Mouse (Mus musculus) lung, embryonic 16.5 days (tissue): ENCODE measurements around the gene Acd. TPM values are rescaled to one million over a fixed set of nuclear protein-coding genes. Genes with fewer than 3 reads are reported as not detected.
A peak's percentile ranks its signal among the peaks of the same experiment; 100 is the strongest.

ENCODE experiments used
- ATAC-seq: fragments of 200-750 bp; cut with Nextera tagmentation; 2 replicates; pipeline ENCODE4 v1.8.0; 2017; ENCODE audit warnings: low read depth, mild to moderate bottlenecking, moderate library complexity
- H3K27ac ChIP-seq: fragments of 300-500 bp; sonication (generic); 2 replicates; pipeline ENCODE4 v1.5.1; 2014; ENCODE audit warnings: mild to moderate bottlenecking, control low read depth, low read length
- H3K27me3 ChIP-seq: fragments of 300-500 bp; sonication (generic); 2 replicates; pipeline ENCODE4 v1.6.1; 2014; ENCODE audit warnings: low read depth, low read length, mixed read lengths; ENCODE audit not compliant: control insufficient read depth, insufficient read depth
- H3K36me3 ChIP-seq: fragments of 300-500 bp; sonication (generic); 2 replicates; pipeline ENCODE4 v1.6.1; 2014; ENCODE audit warnings: low read length; ENCODE audit not compliant: control insufficient read depth, insufficient read depth
- H3K4me1 ChIP-seq: fragments of 300-500 bp; sonication (generic); replicated peaks from 2 replicates; pipeline ENCODE4 v1.6.1; 2014; ENCODE audit warnings: low read length, mixed read lengths; ENCODE audit not compliant: control insufficient read depth, insufficient read depth
- H3K4me2 ChIP-seq: fragments of 300-500 bp; sonication (generic); 2 replicates; pipeline ENCODE4 v1.6.1; 2014; ENCODE audit warnings: low read depth, low read length, control low read depth
- H3K4me3 ChIP-seq: fragments of 300-500 bp; sonication (generic); 2 replicates; pipeline ENCODE4 v1.5.1; 2014; ENCODE audit warnings: mild to moderate bottlenecking, low read length, control low read depth
- H3K9ac ChIP-seq: fragments of 300-500 bp; sonication (generic); 2 replicates; pipeline ENCODE4 v1.6.1; 2014; ENCODE audit warnings: low read length, control low read depth
- H3K9me3 ChIP-seq: fragments of 300-500 bp; sonication (generic); 2 replicates; pipeline ENCODE4 v1.6.1; 2016; ENCODE audit warnings: low read length; ENCODE audit not compliant: control insufficient read depth
- WGBS: fragments of 180-500 bp; shearing (Covaris S2); extraction: QIAGEN DNeasy Blood & Tissue Kit; methylation state at CpG from one replicate; pipeline ENCODE4 v1.1.7; 2014; 5-methylcytosine and 5-hydroxymethylcytosine counted together
- polyA plus RNA-seq: library from polyadenylated mRNA; unstranded; fragments of >200 nt; fragmentation: Nextera tagmentation; extraction: Ambion mirVana; gene quantifications from 2 replicates; pipeline ENCODE4 v1.2.1, GENCODE M21; 2015

The Acd gene
- polyA plus RNA-seq, 1 experiment from 2014 or later, result 71.3 TPM

DNA sequence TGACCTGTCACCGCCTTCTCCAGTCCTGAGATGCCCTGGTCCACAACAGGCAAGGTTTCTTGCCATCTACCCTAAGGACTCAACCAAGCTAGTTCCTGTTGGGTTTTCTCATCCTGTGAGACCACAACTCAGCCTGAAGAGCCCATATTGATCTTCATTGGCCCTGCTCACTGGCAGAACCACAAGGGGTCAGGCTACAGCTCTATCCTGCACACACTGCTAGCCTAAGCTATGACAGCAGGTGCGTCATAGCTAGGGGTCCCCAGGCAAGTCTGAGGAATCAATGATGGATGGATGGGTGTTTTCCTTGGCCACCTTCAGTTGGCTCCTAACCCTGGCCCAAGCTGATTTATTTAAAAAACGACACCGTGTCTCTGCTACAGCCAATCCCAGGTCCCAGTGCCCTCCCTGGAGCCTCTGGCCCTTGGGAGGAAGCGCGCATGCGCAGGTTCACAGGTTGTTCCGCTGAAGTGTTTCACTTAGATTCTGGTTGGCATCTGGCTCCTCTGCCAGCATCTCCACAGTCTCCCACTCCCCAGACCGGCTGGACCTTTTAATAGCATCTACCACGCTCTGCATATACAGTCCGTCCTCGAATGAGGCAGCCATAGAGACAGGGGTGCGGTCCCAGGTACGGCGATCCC lies 15.5 kb upstream of the Acd start:
- Histone ChIP-seq H3K27ac (no peak overlapping the region), H3K4me1 (no peaks in the 10 kb centered on the region), H3K9ac (no peak overlapping the region), H3K27me3 (no peaks in the 10 kb centered on the region), H3K36me3 (no peaks in the 10 kb centered on the region), H3K9me3 (no peaks in the 10 kb centered on the region), H3K4me3 (no peak overlapping the region), H3K4me2 (no peak overlapping the region)
- no peak for ATAC-seq
- WGBS, result 90% methylated on average over 15 of the region's 15 CpGs

DNA sequence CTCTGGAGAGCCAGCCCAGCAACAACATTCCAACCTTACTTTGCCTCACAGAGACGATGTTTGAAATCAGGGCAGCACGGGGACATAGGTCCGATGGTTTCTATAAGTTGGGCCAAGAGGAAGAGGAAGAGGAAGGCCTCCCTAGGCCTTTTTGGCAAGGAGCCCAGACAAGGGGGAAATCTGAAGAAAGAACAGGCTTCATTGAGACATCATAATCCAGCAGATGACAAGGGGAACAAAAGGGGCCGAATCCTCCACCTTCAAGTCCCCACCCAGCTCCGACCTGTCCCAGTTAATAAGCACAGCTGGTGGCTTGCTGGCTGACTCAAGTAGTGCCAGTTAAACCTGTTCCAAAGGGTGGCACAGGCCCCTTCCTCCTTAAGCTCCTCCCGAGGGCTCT lies 14.1 kb upstream of the Acd start:
- H3K4me3 ChIP-seq, result no peak overlapping the region
- WGBS, result 44% methylated on average over 6 of the region's 6 CpGs
- H3K27me3 ChIP-seq, result no peaks in the 10 kb centered on the region
- ATAC-seq, result peak; percentile 57; the same call in 1 of the 2 replicates
- H3K27ac ChIP-seq, result peak overlapping the region; percentile 18
- H3K4me2 ChIP-seq, result no peak overlapping the region
- H3K4me1 ChIP-seq, result no peaks in the 10 kb centered on the region
- no peaks in the 10 kb centered on the region for H3K9me3 ChIP-seq
- no peaks in the 10 kb centered on the region for H3K36me3 ChIP-seq
- no peak overlapping the region for H3K9ac ChIP-seq

DNA sequence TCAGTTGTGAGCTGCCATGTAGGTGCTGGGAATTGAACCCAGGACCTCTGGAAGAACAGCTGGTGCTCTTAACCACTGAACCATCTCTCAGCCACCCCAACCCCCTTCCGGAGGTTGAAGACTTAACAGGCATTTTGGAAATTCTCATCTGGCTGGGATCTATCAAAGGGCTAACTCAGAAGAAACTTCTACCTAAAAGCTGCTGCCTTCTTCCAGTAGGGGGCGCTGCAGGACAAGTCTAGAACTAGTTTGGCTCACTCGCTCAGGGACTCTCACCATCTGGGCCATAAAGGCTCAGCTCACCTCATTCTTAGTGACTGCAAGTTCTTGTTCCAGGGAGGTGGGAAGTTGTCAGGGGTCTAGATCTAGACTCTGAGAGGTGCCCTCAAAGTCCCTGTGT lies 13.2 kb upstream of the Acd start:
- H3K9ac ChIP-seq, result no peak overlapping the region
- H3K4me1 ChIP-seq, result no peaks in the 10 kb centered on the region
- no peak overlapping the region for H3K4me2 ChIP-seq
- ATAC-seq, result peak; percentile 76
- no peak overlapping the region for H3K27ac ChIP-seq
- 4% methylated on average over 3 of the region's 3 CpGs for WGBS
- H3K27me3 ChIP-seq, result no peaks in the 10 kb centered on the region
- no peaks in the 10 kb centered on the region for H3K36me3 ChIP-seq
- H3K9me3 ChIP-seq, result no peaks in the 10 kb centered on the region
- H3K4me3 ChIP-seq, result no peak overlapping the region

DNA sequence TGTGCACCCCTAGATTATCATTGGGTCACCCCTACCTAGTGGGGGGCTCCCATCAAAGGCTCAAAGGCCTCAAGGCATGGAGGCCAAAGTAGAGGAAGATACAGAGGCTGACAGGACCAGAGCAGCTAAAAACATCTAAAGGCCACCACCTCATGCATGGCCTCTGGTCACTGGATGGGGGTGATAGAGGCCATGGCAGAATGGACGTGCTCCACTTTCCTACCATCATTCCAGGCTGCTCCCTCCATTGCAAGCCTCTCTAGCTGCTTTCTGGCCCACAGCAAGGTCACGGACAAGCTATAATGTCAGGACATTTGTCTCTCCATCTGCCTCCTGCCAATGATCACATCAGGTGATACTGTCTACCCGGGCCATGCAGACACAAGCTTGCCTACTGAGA lies 11.4 kb upstream of the Acd start:
- no peak overlapping the region for H3K27ac ChIP-seq
- ATAC-seq, result no peak
- 75% methylated on average over 3 of the region's 3 CpGs for WGBS
- peaks cover 2% of the 10 kb centered on the region for H3K4me1 ChIP-seq
- H3K4me2 ChIP-seq, result no peak overlapping the region
- no peak overlapping the region for H3K9ac ChIP-seq
- no peaks in the 10 kb centered on the region for H3K9me3 ChIP-seq
- H3K4me3 ChIP-seq, result no peak overlapping the region
- H3K36me3 ChIP-seq, result no peaks in the 10 kb centered on the region
- H3K27me3 ChIP-seq, result no peaks in the 10 kb centered on the region

DNA sequence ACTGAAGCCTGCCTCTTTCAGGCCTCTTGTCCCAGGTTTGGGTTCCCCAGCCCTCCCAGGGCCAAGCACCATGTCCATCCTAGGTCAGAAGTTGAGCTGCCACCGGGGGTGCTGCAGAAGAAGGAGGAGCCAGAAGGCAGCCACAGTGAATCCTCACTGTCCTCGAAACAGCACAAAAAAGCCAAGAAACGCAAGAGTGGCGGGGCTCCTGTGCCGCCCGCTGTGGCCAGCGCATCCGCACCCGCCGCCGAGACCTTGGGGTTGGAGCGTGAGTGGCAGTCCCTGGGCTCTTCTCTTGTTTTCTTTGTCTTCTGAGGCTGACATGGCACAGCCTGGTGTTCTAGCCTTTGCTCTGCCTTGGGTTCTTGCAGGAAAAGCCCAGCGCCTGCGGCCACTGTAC lies 8.4 kb upstream of the Acd start:
- Histone ChIP-seq H3K27ac (no peak overlapping the region), H3K9ac (no peak overlapping the region), H3K9me3 (no peaks in the 10 kb centered on the region), H3K4me2 (no peak overlapping the region), H3K36me3 (no peaks in the 10 kb centered on the region), H3K4me3 (no peak overlapping the region), H3K27me3 (no peaks in the 10 kb centered on the region), H3K4me1 (peaks cover 7% of the 10 kb centered on the region)
- WGBS, result 70% methylated on average over 14 of the region's 14 CpGs
- no peak for ATAC-seq

DNA sequence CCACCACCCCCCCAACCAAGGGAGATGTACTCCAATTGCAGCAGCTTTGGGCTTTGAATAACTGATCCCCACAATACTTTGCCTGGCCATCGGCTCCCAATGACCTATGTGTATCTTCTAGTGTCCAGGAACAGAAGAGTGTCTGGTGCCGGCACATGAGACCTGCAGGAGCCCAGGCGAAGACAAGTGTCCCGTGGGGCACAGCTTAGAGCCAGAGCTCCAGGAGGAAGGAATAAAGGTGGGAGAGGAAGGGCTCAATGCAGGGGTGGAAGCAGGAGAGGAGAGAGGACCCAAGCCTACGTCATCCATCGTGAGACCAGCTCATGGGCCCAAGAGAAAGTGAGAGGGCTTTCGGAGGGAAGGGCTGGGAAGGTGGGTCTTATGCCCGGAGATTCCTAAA lies 7.8 kb upstream of the Acd start:
- Histone ChIP-seq H3K27ac (no peak overlapping the region), H3K27me3 (no peaks in the 10 kb centered on the region), H3K4me3 (no peak overlapping the region), H3K9me3 (no peaks in the 10 kb centered on the region), H3K4me1 (peaks cover 7% of the 10 kb centered on the region), H3K36me3 (peaks cover 4% of the 10 kb centered on the region; the same call in 1 of the 2 replicates), H3K4me2 (no peak overlapping the region), H3K9ac (no peak overlapping the region)
- ATAC-seq, result no peak
- WGBS, result 88% methylated on average over 8 of the region's 8 CpGs

GRCm38 (mm10) chr8:105707498-105708403 lies 6.8 kb upstream of the Acd start, which contains the start of the genes 4933405L10Rik and Enkd1:
TSS of gene 4933405L10Rik (plus strand) at chr8:105707655.
TSS of gene Enkd1 (minus strand) at chr8:105708210.
- whole genome bisulfite sequencing, result under 1% methylated on average over 51 of the region's 55 CpGs

DNA sequence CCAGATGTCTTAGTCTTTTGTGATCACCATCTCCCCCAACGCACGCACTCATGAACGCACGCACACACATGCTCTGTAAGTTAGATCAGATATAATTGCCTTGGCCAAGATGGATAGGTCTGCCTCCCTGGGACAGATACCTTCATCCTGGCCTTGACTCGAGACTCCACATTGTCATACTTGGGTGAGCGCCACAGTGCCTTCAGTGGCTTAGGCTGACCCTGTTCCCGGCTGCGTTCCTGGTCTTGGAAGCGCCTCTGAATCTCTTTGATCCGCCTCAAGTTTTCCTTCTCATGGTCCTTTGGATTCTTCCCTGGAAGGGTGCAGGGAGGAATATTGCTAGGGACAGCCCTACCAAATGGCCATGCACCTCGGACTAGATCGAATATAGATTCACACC lies 5.5 kb upstream of the Acd start:
- ATAC-seq, result no peak
- no peak overlapping the region for H3K4me2 ChIP-seq
- H3K4me3 ChIP-seq, result no peak overlapping the region
- H3K27me3 ChIP-seq, result no peaks in the 10 kb centered on the region
- H3K9me3 ChIP-seq, result no peaks in the 10 kb centered on the region
- peaks cover 13% of the 10 kb centered on the region for H3K4me1 ChIP-seq
- 76% methylated on average over 12 of the region's 12 CpGs for WGBS
- no peak overlapping the region for H3K9ac ChIP-seq
- H3K36me3 ChIP-seq, result peaks cover 4% of the 10 kb centered on the region; the same call in 1 of the 2 replicates
- no peak overlapping the region for H3K27ac ChIP-seq

More at GRCm38 (mm10) chr8:105707498-105708403, 6.8 kb upstream of the Acd start, which contains the start of the genes 4933405L10Rik and Enkd1:
- Histone ChIP-seq H3K27ac (no peak within 1 kb of the TSS), H3K4me2 (peak within 1 kb of the TSS; percentile 98), H3K9ac (peak within 1 kb of the TSS; percentile 77), H3K4me1 (peaks cover 7% of the 10 kb centered on the region), H3K4me3 (peak within 1 kb of the TSS; percentile 85), H3K27me3 (no peaks in the 10 kb centered on the region), H3K9me3 (no peaks in the 10 kb centered on the region), H3K36me3 (peaks cover 4% of the 10 kb centered on the region; the same call in 1 of the 2 replicates)
- peak; percentile 87 for ATAC-seq

DNA sequence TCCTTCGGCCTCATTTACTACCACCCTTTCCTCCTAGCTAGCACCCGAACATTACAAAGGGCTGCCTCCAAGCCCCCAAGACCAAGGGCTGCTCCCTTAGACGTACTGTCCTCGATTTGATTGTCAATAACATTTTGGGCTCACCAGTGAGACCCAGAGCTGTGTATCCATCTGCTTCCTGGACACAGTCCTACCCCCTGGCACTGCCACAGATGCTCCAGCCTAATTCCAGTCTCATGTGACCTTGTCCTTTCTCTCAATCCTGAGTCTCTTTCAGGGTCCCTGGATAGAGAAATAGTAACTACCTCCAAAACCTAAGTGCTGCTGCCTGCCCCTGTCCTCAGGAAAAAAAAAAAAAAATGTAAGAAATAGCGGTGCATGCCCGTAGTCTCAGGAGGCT lies 4.1 kb upstream of the Acd start:
- Histone ChIP-seq H3K4me3 (no peak overlapping the region), H3K4me1 (peaks cover 18% of the 10 kb centered on the region), H3K27me3 (no peaks in the 10 kb centered on the region), H3K9ac (no peak overlapping the region), H3K9me3 (no peaks in the 10 kb centered on the region), H3K36me3 (peaks cover 4% of the 10 kb centered on the region; the same call in 1 of the 2 replicates), H3K4me2 (no peak overlapping the region), H3K27ac (no peak overlapping the region)
- WGBS, result 86% methylated on average over 6 of the region's 6 CpGs
- ATAC-seq, result no peak
